Mouse (Mus musculus): ENCODE results near the gene Rcc1l. TPM values are rescaled to one million over a fixed set of nuclear protein-coding genes. Genes with fewer than 3 reads are reported as not detected.
A peak's percentile ranks its signal among the peaks of the same experiment; 100 is the strongest.

The Rcc1l gene
- polyA plus RNA-seq, 1 experiment from 2014 or later, result 24.1 TPM

DNA sequence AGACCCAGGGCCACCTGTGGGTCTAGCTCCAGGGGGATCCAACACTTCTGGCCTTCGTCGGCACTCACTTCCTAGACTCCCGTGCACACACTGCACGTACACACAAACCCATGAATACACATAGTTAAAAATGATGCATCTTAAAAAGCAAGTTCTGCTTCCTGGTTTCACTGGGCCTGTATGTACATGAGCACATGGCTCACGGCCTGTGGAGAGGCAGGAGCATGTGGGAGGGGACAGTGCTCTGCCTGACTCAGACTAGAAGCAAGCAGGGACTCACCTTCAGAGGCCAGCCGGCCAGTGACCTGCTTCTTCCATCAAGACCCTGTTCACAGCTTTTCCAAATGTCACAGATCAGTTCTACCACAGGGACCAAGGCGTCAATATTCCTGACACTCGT lies 17.1 kb upstream of the Rcc1l start:
- H3K27me3 ChIP-seq (replicated peaks; ENCODE audit: control insufficient read depth, insufficient read depth, low read length), result no peaks in the 10 kb centered on the region
- 90% methylated on average over 8 of the region's 8 CpGs for WGBS
- no peak overlapping the region for H3K4me3 ChIP-seq (replicated peaks; ENCODE audit: low read length)
- no peak overlapping the region for H3K9ac ChIP-seq (replicated peaks; ENCODE audit: low read depth, low read length)
- H3K9me3 ChIP-seq (ENCODE audit: control insufficient read depth, low read length), result no peaks in the 10 kb centered on the region
- H3K36me3 ChIP-seq (ENCODE audit: control insufficient read depth, insufficient read depth), result peaks cover 3% of the 10 kb centered on the region
- ATAC-seq, result no peak
- H3K27ac ChIP-seq (ENCODE audit: low read length), result no peak overlapping the region
- no peak overlapping the region for H3K4me2 ChIP-seq (ENCODE audit: low read length)
- no peaks in the 10 kb centered on the region for H3K4me1 ChIP-seq (replicated peaks; ENCODE audit: control insufficient read depth, insufficient read depth, low read length)

DNA sequence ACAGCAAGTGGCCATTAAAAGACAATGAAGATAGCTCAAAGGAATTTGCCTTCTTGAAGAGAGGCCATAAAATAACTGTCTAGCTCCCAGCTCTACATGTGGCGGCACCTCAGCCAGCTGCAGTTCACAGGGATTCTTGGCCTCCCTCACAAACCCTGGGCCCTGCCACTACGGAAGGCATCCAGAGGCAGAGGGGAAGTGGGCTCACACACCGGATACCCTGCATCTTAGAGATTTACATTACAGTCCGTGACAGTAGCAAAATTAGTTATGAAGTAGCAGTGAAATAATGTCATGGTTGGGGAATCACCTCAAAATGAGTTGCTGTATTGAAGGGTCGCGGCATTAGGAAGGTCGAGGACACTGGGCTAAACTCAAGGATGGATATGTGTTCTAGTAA lies 12.0 kb upstream of the Rcc1l start:
- Histone ChIP-seq H3K27ac (ENCODE audit: low read length) (no peak overlapping the region), H3K9ac (replicated peaks; ENCODE audit: low read depth, low read length) (no peak overlapping the region), H3K9me3 (ENCODE audit: control insufficient read depth, low read length) (no peaks in the 10 kb centered on the region), H3K27me3 (replicated peaks; ENCODE audit: control insufficient read depth, insufficient read depth, low read length) (no peaks in the 10 kb centered on the region), H3K4me3 (replicated peaks; ENCODE audit: low read length) (no peak overlapping the region), H3K36me3 (ENCODE audit: control insufficient read depth, insufficient read depth) (no peaks in the 10 kb centered on the region; the same call in 1 of the 2 replicates), H3K4me2 (ENCODE audit: low read length) (no peak overlapping the region), H3K4me1 (replicated peaks; ENCODE audit: control insufficient read depth, insufficient read depth, low read length) (peaks cover under 1% of the 10 kb centered on the region; the same call in 1 of the 2 replicates)
- 92% methylated on average over 7 of the region's 7 CpGs for WGBS
- no peak for ATAC-seq

DNA sequence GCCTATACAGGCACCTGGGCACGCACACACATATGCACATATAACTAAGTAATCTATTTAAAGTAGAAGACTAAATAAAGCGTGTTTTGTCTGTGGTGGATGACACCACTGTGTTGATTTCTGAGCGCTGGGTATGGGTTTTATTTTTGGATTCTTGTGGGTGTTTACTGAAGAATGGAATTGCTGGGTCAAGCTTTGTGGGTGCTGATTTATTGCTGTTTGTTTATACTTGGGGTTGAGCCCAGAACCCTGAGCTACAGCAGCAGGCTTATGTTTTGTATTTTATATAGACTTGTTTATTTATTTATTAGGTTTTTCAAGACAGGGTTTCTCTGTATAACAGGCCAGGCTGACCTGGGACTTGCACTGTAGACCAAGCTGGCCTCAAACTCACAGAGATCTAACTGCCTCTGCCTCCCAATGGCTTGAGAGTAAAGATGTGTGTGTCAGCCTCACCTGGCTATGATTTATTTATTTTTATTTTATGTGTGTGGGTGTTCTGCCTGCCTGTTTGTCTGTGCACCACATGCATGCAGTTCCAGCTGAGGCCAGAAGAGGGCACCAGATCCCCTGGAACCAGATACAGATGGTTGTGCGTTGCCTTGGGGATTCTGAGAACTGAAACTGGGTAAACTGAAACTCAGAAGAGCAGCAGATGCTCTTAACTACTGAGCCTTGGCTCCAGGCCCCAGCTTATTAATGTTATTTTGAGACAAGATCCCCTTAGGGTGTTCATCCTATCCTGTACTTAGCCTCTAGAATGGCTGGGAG lies 10.6 kb upstream of the Rcc1l start:
- H3K27me3 ChIP-seq (replicated peaks; ENCODE audit: control insufficient read depth, insufficient read depth, low read length), result no peaks in the 10 kb centered on the region
- no peak overlapping the region for H3K4me2 ChIP-seq (ENCODE audit: low read length)
- no peak for ATAC-seq
- peaks cover 11% of the 10 kb centered on the region; the same call in 1 of the 2 replicates for H3K4me1 ChIP-seq (replicated peaks; ENCODE audit: control insufficient read depth, insufficient read depth, low read length)
- WGBS, result 72% methylated on average over 4 of the region's 4 CpGs
- no peak overlapping the region for H3K4me3 ChIP-seq (replicated peaks; ENCODE audit: low read length)
- no peak overlapping the region for H3K9ac ChIP-seq (replicated peaks; ENCODE audit: low read depth, low read length)
- H3K9me3 ChIP-seq (ENCODE audit: control insufficient read depth, low read length), result no peaks in the 10 kb centered on the region
- no peaks in the 10 kb centered on the region for H3K36me3 ChIP-seq (ENCODE audit: control insufficient read depth, insufficient read depth)
- no peak overlapping the region for H3K27ac ChIP-seq (ENCODE audit: low read length)

DNA sequence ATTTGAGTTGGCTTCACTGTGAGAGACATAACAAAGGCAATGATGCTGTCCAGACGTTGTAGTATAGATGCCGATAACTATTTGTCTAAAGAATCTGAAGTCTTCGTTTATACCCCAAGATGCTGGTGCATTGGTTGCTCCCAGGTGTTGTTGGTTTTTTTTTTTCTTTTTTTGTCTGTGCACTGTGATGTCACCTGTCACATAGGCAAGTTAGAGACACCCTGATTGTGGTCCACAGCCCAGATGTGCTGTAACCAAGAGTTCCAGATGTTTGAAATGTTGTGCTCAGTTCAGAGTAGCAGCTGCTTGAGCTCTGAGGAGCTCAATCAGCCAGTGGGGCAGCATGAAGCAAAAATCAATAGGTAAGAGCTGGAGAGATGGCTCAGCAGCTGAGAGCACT lies 9.5 kb upstream of the Rcc1l start:
- H3K9me3 ChIP-seq (ENCODE audit: control insufficient read depth, low read length), result no peaks in the 10 kb centered on the region
- no peak overlapping the region for H3K4me2 ChIP-seq (ENCODE audit: low read length)
- H3K4me1 ChIP-seq (replicated peaks; ENCODE audit: control insufficient read depth, insufficient read depth, low read length), result peaks cover 11% of the 10 kb centered on the region; the same call in 1 of the 2 replicates
- H3K36me3 ChIP-seq (ENCODE audit: control insufficient read depth, insufficient read depth), result no peaks in the 10 kb centered on the region
- no peak overlapping the region for H3K9ac ChIP-seq (replicated peaks; ENCODE audit: low read depth, low read length)
- ATAC-seq, result no peak
- no peak overlapping the region for H3K27ac ChIP-seq (ENCODE audit: low read length)
- no peaks in the 10 kb centered on the region for H3K27me3 ChIP-seq (replicated peaks; ENCODE audit: control insufficient read depth, insufficient read depth, low read length)
- 91% methylated on average over 3 of the region's 3 CpGs for WGBS
- H3K4me3 ChIP-seq (replicated peaks; ENCODE audit: low read length), result no peak overlapping the region

DNA sequence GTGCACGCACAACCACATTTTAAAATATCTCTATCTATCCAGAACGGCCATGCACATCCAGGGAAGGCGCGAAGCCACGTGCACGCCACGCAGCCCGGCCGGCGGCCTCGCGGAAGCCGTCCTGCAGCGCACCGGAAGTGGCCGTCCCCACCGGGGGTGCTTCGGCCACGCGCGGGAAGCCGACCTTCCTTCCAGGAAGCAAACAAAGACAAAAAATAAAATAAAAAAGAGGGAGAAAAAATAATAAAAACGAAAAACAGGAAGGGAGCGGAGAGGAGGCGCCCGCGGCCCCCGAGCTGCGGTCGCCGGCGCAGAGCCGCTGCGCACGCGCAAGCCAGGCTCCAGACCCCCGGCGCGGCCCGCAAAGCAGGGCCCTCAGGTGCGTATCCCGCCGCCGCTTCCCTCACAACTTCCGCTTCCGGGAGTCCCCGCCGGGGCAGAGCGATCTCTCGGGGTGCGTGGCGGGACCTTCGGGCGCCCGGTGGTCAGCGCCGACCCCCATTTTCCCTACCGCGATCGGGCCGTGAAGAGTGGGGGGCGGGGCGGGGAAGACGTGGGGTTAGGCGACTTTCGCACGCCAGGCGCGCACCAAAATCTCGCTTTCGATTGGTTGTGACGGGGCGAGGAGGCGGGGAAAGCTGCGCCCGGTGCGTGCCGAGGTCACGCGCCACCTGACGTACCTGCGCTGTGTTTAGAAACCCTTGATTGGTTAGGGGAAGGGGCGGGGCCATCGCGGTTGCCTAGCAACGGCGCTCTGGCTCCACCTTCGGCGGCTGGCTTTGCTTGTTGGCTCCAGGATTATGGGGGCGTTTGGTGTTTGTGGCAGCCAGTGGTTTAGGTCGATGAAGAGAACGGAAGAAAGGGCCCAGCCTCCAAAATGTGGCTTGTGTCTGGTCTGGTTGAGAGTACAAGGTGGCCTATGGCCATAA lies 7.6 kb upstream of the Rcc1l start, which contains the start of gene Gtf2ird2:
Gene Gtf2ird2, plus strand, starts transcription at position 140 of the 929 bp plus-strand sequence.
- peak within 1 kb of the TSS; percentile 95 for H3K27ac ChIP-seq (ENCODE audit: low read length)
- peak; percentile 95 for ATAC-seq
- peaks cover 11% of the 10 kb centered on the region; the same call in 1 of the 2 replicates for H3K4me1 ChIP-seq (replicated peaks; ENCODE audit: control insufficient read depth, insufficient read depth, low read length)
- H3K9ac ChIP-seq (replicated peaks; ENCODE audit: low read depth, low read length), result peak within 1 kb of the TSS; percentile 88
- peak within 1 kb of the TSS; percentile 88 for H3K4me2 ChIP-seq (ENCODE audit: low read length)
- WGBS, result under 1% methylated on average over 92 of the region's 92 CpGs
- peak within 1 kb of the TSS; percentile 79 for H3K4me3 ChIP-seq (replicated peaks; ENCODE audit: low read length)
- H3K36me3 ChIP-seq (ENCODE audit: control insufficient read depth, insufficient read depth), result no peaks in the 10 kb centered on the region
- no peaks in the 10 kb centered on the region for H3K27me3 ChIP-seq (replicated peaks; ENCODE audit: control insufficient read depth, insufficient read depth, low read length)
- no peaks in the 10 kb centered on the region for H3K9me3 ChIP-seq (ENCODE audit: control insufficient read depth, low read length)

DNA sequence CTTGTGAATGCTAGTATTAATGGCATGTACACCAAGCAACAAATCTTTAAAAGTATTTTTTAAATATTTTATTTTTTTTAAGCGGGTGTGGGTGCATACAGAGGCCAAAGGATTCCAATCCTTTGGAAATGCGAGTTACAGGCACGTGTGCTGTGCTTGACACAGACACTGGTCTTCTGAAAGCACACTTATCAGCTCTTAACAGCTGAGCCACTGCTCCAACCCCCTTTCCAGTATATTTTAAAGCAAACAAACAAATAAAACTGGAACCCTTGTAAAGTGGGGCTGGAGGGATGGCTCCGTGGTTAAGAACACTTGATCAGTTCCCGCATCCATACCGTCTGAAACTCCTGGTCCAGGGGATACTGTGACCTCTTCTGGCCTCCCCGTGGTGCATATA lies 6.6 kb upstream of the Rcc1l start:
- no peak overlapping the region for H3K27ac ChIP-seq (ENCODE audit: low read length)
- 56% methylated on average over 7 of the region's 7 CpGs for WGBS
- no peaks in the 10 kb centered on the region for H3K27me3 ChIP-seq (replicated peaks; ENCODE audit: control insufficient read depth, insufficient read depth, low read length)
- peaks cover 11% of the 10 kb centered on the region; the same call in 1 of the 2 replicates for H3K4me1 ChIP-seq (replicated peaks; ENCODE audit: control insufficient read depth, insufficient read depth, low read length)
- H3K36me3 ChIP-seq (ENCODE audit: control insufficient read depth, insufficient read depth), result no peaks in the 10 kb centered on the region
- ATAC-seq, result no peak
- H3K9me3 ChIP-seq (ENCODE audit: control insufficient read depth, low read length), result no peaks in the 10 kb centered on the region
- H3K9ac ChIP-seq (replicated peaks; ENCODE audit: low read depth, low read length), result peak overlapping the region; percentile 88
- peak overlapping the region; percentile 88 for H3K4me2 ChIP-seq (ENCODE audit: low read length)
- H3K4me3 ChIP-seq (replicated peaks; ENCODE audit: low read length), result peak overlapping the region; percentile 79

DNA sequence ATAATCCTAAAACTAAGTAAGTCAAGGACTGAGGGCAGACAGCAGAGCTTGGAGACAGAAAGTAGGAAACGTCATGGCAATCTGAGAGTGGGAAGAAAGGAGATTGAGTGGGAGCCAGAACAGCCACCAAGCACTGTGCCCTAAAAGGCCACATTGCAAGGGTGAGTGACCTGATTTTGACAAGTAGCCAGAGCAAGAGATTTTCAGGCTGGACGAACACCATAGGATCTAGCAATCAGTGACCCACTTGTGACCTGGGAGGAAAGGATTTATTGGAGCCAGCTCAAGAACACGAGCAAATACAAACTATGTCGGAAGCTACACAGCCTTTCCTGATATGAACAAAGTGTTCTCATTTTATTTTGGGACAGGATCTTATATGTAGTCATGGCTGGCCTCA lies 6.2 kb upstream of the Rcc1l start:
- no peaks in the 10 kb centered on the region for H3K9me3 ChIP-seq (ENCODE audit: control insufficient read depth, low read length)
- no peak for ATAC-seq
- no peaks in the 10 kb centered on the region for H3K36me3 ChIP-seq (ENCODE audit: control insufficient read depth, insufficient read depth)
- H3K4me2 ChIP-seq (ENCODE audit: low read length), result no peak overlapping the region
- no peak overlapping the region for H3K27ac ChIP-seq (ENCODE audit: low read length)
- H3K4me1 ChIP-seq (replicated peaks; ENCODE audit: control insufficient read depth, insufficient read depth, low read length), result peaks cover 11% of the 10 kb centered on the region; the same call in 1 of the 2 replicates
- H3K4me3 ChIP-seq (replicated peaks; ENCODE audit: low read length), result no peak overlapping the region
- 64% methylated on average over 4 of the region's 4 CpGs for WGBS
- H3K27me3 ChIP-seq (replicated peaks; ENCODE audit: control insufficient read depth, insufficient read depth, low read length), result no peaks in the 10 kb centered on the region
- H3K9ac ChIP-seq (replicated peaks; ENCODE audit: low read depth, low read length), result no peak overlapping the region

DNA sequence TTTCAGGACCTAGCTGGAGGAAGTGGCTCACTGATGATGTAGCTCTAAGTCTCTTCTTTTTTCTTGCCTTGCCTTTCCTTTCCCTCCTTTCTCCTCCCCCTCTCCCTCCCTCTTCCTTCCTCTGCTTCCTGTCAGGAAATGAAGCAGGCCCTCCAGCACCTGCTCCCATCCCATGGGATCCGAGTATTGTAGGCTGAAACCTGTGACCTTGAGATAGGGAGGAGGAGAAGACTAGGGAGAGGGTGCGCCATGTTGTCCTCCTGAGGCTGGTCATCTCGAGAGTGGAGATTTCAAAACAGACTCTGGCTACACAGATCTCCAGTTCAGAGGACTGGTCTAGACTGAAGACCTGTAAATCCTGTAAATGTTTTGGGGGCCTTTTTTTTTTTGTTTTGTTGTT lies 5.6 kb upstream of the Rcc1l start:
- H3K4me3 ChIP-seq (replicated peaks; ENCODE audit: low read length), result no peak overlapping the region
- WGBS, result 74% methylated on average over 3 of the region's 3 CpGs
- no peaks in the 10 kb centered on the region for H3K36me3 ChIP-seq (ENCODE audit: control insufficient read depth, insufficient read depth)
- ATAC-seq, result no peak
- H3K4me2 ChIP-seq (ENCODE audit: low read length), result no peak overlapping the region
- peaks cover 11% of the 10 kb centered on the region; the same call in 1 of the 2 replicates for H3K4me1 ChIP-seq (replicated peaks; ENCODE audit: control insufficient read depth, insufficient read depth, low read length)
- H3K9me3 ChIP-seq (ENCODE audit: control insufficient read depth, low read length), result no peaks in the 10 kb centered on the region
- H3K27ac ChIP-seq (ENCODE audit: low read length), result no peak overlapping the region
- H3K9ac ChIP-seq (replicated peaks; ENCODE audit: low read depth, low read length), result no peak overlapping the region
- no peaks in the 10 kb centered on the region for H3K27me3 ChIP-seq (replicated peaks; ENCODE audit: control insufficient read depth, insufficient read depth, low read length)

DNA sequence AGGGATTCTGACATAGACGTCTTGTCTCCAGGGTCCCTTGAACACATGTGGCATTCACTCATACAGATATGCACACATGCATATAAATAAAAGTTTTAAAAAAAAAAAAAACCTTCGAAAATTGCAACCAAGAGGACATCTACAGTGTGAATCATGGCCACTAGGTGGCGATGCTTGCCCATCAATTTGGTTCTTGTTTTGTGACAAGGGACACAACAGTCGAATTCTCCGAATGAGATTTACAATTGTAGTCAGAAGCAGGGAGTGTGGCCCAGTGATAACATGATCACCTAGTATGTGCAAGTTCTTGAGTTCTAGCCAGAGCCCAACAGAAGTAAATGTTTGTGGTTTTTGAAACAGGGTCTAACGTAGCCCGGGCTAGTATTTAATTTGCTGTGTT lies 3.3 kb upstream of the Rcc1l start:
- Histone ChIP-seq H3K9ac (replicated peaks; ENCODE audit: low read depth, low read length) (no peak overlapping the region), H3K4me1 (replicated peaks; ENCODE audit: control insufficient read depth, insufficient read depth, low read length) (peaks cover 23% of the 10 kb centered on the region), H3K27me3 (replicated peaks; ENCODE audit: control insufficient read depth, insufficient read depth, low read length) (no peaks in the 10 kb centered on the region), H3K4me2 (ENCODE audit: low read length) (no peak overlapping the region), H3K27ac (ENCODE audit: low read length) (no peak overlapping the region), H3K9me3 (ENCODE audit: control insufficient read depth, low read length) (no peaks in the 10 kb centered on the region), H3K4me3 (replicated peaks; ENCODE audit: low read length) (no peak overlapping the region), H3K36me3 (ENCODE audit: control insufficient read depth, insufficient read depth) (no peaks in the 10 kb centered on the region)
- WGBS, result 25% methylated on average over 7 of the region's 7 CpGs
- ATAC-seq, result 0 out of 2 replicates have a peak, but pooled peaks have one; percentile 7
